Mouse (Mus musculus) embryonic facial prominence, embryonic 10.5 days (tissue): Measurements from ENCODE around the gene Gatad1. TPM values are rescaled to one million over a fixed set of nuclear protein-coding genes. Genes with fewer than 3 reads are reported as not detected.

Source experiments
- microRNA-seq: library from miRNA; unstranded; fragments of <30 nt; microRNA quantifications from one replicate; pipeline ENCODE4, GENCODE M21; 2017
- polyA plus RNA-seq: library from polyadenylated mRNA; unstranded; fragments of >200 nt; fragmentation: Nextera tagmentation; extraction: Ambion mirVana; gene quantifications from 2 replicates; pipeline ENCODE4 v1.2.1, GENCODE M21; 2016

Gatad1 gene
- polyA plus RNA-seq, 1 experiment from 2014 or later: 70.3 TPM

Small RNA genes within 50 kb of the gene (microRNA-seq; reads per million reads assigned to microRNA genes)
- not detected for gene Gm22926
- gene Gm26238: not detected

Other genes with a start within 250 kb of the Gatad1 start
- 34.6 and 38.0 TPM in 2 replicates for gene Fam133b, start 113.4 kb downstream of the Gatad1 start, polyA plus RNA-seq
- gene 1700109H08Rik, start 85.6 kb downstream of the Gatad1 start, polyA plus RNA-seq: 3.9 and 4.0 TPM in 2 replicates
- gene Pex1, start 61.1 kb downstream of the Gatad1 start, polyA plus RNA-seq: 13.5 TPM in 2 replicates
- 11.9 and 15.6 TPM in 2 replicates for gene Rbm48, start 60.6 kb downstream of the Gatad1 start, polyA plus RNA-seq
- not detected in 2 replicates for gene Tmbim7, start 6.0 kb downstream of the Gatad1 start, polyA plus RNA-seq
- 9.2 and 9.3 TPM in 2 replicates for gene Ankib1, start 145.7 kb upstream of the Gatad1 start, polyA plus RNA-seq
- gene Krit1, start 146.0 kb upstream of the Gatad1 start, polyA plus RNA-seq: 57.1 and 57.8 TPM in 2 replicates
- 0.07 TPM in 1 of 2 replicates, not detected in the other for gene Lrrd1, start 188.0 kb upstream of the Gatad1 start, polyA plus RNA-seq
- gene Mterf1a, start 236.7 kb upstream of the Gatad1 start, polyA plus RNA-seq: 8.6 and 10.8 TPM in 2 replicates